16 mouse cellular contexts compared by ENCODE assay signal in the genomic region with DNA sequence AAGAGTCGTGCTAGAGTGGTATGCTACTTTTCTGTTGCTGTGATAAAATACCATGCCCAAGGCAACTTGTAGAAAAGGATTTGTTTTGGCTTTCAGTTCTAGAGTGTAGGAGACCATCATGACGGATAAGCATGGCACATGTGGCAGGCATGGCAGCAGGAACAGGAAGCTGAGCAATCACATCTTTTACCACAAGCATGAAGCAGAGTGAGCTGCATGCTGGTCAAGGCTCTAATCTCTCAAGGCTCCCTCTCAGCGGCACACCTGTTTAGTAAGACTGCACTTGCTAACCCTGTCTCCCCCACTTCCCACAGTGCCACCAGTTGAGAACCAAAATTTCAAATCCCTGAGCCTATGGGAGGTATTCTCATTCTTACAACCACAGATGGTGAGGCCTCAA.
DNase-seq lines count a peak whose midpoint lies in the region; ATAC-seq and TF ChIP-seq lines count a peak whose summit lies in the region.
"Had no signal": no experiment of that assay in that cellular context is flagged by ENCODE, and none has a peak within 500 bp of the region (broad histone marks: within the 10 kb centered on the region; RNA-seq: fewer than 3 reads in every experiment).

No protein-coding gene starts in this region.

- no peaks in the 10 kb centered on the region for H3K79me2 ChIP-seq in heart, adult 2 months (replicated peaks; ENCODE audit: control insufficient read depth, insufficient read depth, low read length)

- no peak overlapping the region for H3K4me2 ChIP-seq in heart, embryonic 14.5 days (ENCODE audit: low read length)
- H3K4me2 ChIP-seq in neural tube, embryonic 15.5 days = no peak overlapping the region
- H3K4me2 ChIP-seq: forebrain, embryonic 13.5 days; kidney, embryonic 15.5 days; midbrain, embryonic 12.5 days had no signal

- TF ChIP-seq CTCF in heart, adult 2 months (IDR thresholded peaks at IDR 0.05) = no peak

- H3K4me1 ChIP-seq in heart, embryonic 14.5 days (ENCODE audit: control insufficient read depth in 2 of 2, insufficient read depth in 2 of 2, low read length in 2 of 2) = peaks cover 19 to 69% of the 10 kb centered on the region in 2 experiments
- H3K4me1 ChIP-seq in heart, adult 2 months (ENCODE audit: control insufficient read depth, insufficient read depth, low read length) = peaks cover 6% of the 10 kb centered on the region
- peaks cover 27% of the 10 kb centered on the region for H3K4me1 ChIP-seq in neural tube, embryonic 15.5 days

- no peak overlapping the region for H3K9ac ChIP-seq in heart, embryonic 14.5 days (ENCODE audit: low read length)
- H3K9ac ChIP-seq in heart, adult 2 months (ENCODE audit: low read depth, low read length) = no peak overlapping the region
- H3K9ac ChIP-seq in neural tube, embryonic 15.5 days (replicated peaks) = no peak overlapping the region
- H3K9ac ChIP-seq: forebrain, embryonic 13.5 days; kidney, embryonic 15.5 days; midbrain, embryonic 12.5 days had no signal

- intact Hi-C loops in heart, adult 2 months (cut with DNase I) = loop anchor here (5.0 kb wide), 3 partner anchors 120 to 250 kb away; partner anchors contain the start of gene Lclat1

- no peak for TF ChIP-seq POLR2A in heart, adult 2 months (IDR thresholded peaks at IDR 0.05; ENCODE audit: insufficient read depth, low read depth, low read length)

- peak overlapping the region; percentile 95 to 96 for H3K27ac ChIP-seq in heart, embryonic 14.5 days (replicated peaks in 1 of 2; ENCODE audit: control insufficient read depth in 1 of 2, insufficient read depth in 1 of 2, low read depth in 2 of 2, low read length in 2 of 2)
- no peak overlapping the region for H3K27ac ChIP-seq in heart, adult 2 months
- no peak overlapping the region for H3K27ac ChIP-seq in neural tube, embryonic 15.5 days (replicated peaks)
- H3K27ac ChIP-seq: forebrain, embryonic 13.5 days; kidney, embryonic 15.5 days had no signal

- H3K27me3 ChIP-seq in heart, embryonic 14.5 days (ENCODE audit: control insufficient read depth, insufficient read depth, low read length) = no peaks in the 10 kb centered on the region
- H3K27me3 ChIP-seq in heart, adult 2 months (ENCODE audit: control insufficient read depth, insufficient read depth, low read length) = no peaks in the 10 kb centered on the region
- H3K27me3 ChIP-seq in neural tube, embryonic 15.5 days (replicated peaks) = no peaks in the 10 kb centered on the region
- H3K27me3 ChIP-seq: forebrain, embryonic 13.5 days; kidney, embryonic 15.5 days; midbrain, embryonic 12.5 days had no signal

- no peak overlapping the region for H3K4me3 ChIP-seq in heart, embryonic 14.5 days (ENCODE audit: control insufficient read depth in 1 of 2, insufficient read depth in 1 of 2, low read depth in 1 of 2, low read length in 2 of 2)
- H3K4me3 ChIP-seq in heart, adult 2 months = no peak overlapping the region
- no peak overlapping the region for H3K4me3 ChIP-seq in neural tube, embryonic 15.5 days (replicated peaks)
- H3K4me3 ChIP-seq: forebrain, embryonic 13.5 days; kidney, embryonic 15.5 days; midbrain, embryonic 12.5 days had no signal

- TF ChIP-seq EP300 in heart, adult 2 months (IDR thresholded peaks at IDR 0.05; ENCODE audit: insufficient read depth, low read depth, low read length) = no peak

- DNase-seq in heart, adult 2 months = no peak
- peak; percentile 7 for DNase-seq in neural tube, embryonic 10.5 days (ENCODE audit: extremely low spot score, low spot score)
- no peak for DNase-seq in cerebellum, postnatal 10 days
- no peak for DNase-seq in cerebellum, adult 11 months
- DNase-seq: cerebellum, postnatal 25 days; gastrocnemius, postnatal 14 days; lung, postnatal 10 days; retina, postnatal 1 day; right cerebral cortex, postnatal 4 days had no signal

- WGBS in heart, embryonic 14.5 days = 56% methylated on average over 3 of the region's 3 CpGs
- WGBS in heart, adult 2 months = 78% methylated on average over 3 of the region's 3 CpGs
- WGBS in neural tube, embryonic 15.5 days = 91% methylated on average over 3 of the region's 3 CpGs

- ATAC-seq in heart, embryonic 14.5 days (ENCODE audit: insufficient number of reproducible peaks, insufficient read depth, low FRiP score, low read depth) = no peak
- ATAC-seq in neural tube, embryonic 15.5 days (ENCODE audit: low FRiP score) = no peak
- peak; percentile 49 for ATAC-seq in activated CD4-positive, CD25-positive, alpha-beta regulatory T cell, adult 4 months
- 0 out of 2 replicates have a peak, but pooled peaks have one; percentile 12 for ATAC-seq in megakaryocyte-erythroid progenitor cell, adult 5-6 weeks (replicated peaks; ENCODE audit: low FRiP score, low TSS enrichment, poor library complexity, severe bottlenecking)
- ATAC-seq: forebrain, embryonic 13.5 days had no signal

- H3K9me3 ChIP-seq in heart, embryonic 14.5 days (ENCODE audit: control insufficient read depth, low read length) = no peaks in the 10 kb centered on the region
- no peaks in the 10 kb centered on the region for H3K9me3 ChIP-seq in neural tube, embryonic 15.5 days (replicated peaks)
- H3K9me3 ChIP-seq: forebrain, embryonic 13.5 days; kidney, embryonic 15.5 days; midbrain, embryonic 12.5 days had no signal

- 0 out of 2 replicates have a peak, but pooled peaks cover 9% of the 10 kb centered on the region for H3K36me3 ChIP-seq in heart, embryonic 14.5 days (ENCODE audit: control insufficient read depth, insufficient read depth, low read length)
- peaks cover 12% of the 10 kb centered on the region for H3K36me3 ChIP-seq in heart, adult 2 months (ENCODE audit: control insufficient read depth, insufficient read depth, low read length)
- H3K36me3 ChIP-seq in neural tube, embryonic 15.5 days = no peaks in the 10 kb centered on the region
- H3K36me3 ChIP-seq: kidney, embryonic 15.5 days; midbrain, embryonic 12.5 days had no signal

Comparison
In these comparisons a context has a peak if more than half of its experiments do, and no peak if none do; other contexts are left out.
1. H3K27ac ChIP-seq: peak in heart, embryonic 14.5 days (2 of 2); none in heart, adult 2 months (single experiment) and neural tube, embryonic 15.5 days (single experiment).
2. ATAC-seq: peak in activated CD4-positive, CD25-positive, alpha-beta regulatory T cell, adult 4 months (single experiment) and megakaryocyte-erythroid progenitor cell, adult 5-6 weeks (single experiment); none in heart, embryonic 14.5 days (single experiment) and neural tube, embryonic 15.5 days (single experiment).